Mouse (Mus musculus) embryo, embryonic 11.5 days (tissue): Measurements from ENCODE around the gene Gm45521.

Experiments
- DNase-seq: peaks from one replicate; pipeline ENCODE4 v3.0.0-alpha.2; 2012; ENCODE audit warnings: low read depth, low spot score

Gene Gm45521

GRCm38 (mm10) chr14:7957049-7957448 is at the start of gene Gm45521:
Gene Gm45521 (plus strand): TSS chr14:7957288.
- DNase-seq = no peak

- DNase-seq = no peak
Observed at GRCm38 (mm10) chr14:7909472-7909871, 47.6 kb upstream of the Gm45521 start.

GRCm38 (mm10) chr14:7913842-7914241 is 43.2 kb upstream of the Gm45521 start:
- DNase-seq = no peak

GRCm38 (mm10) chr14:7914461-7914860 is 42.6 kb upstream of the Gm45521 start:
- no peak for DNase-seq

GRCm38 (mm10) chr14:7918150-7918991 is 38.7 kb upstream of the Gm45521 start:
- no peak for DNase-seq

- no peak for DNase-seq
Observed at GRCm38 (mm10) chr14:7919309-7919708, 37.8 kb upstream of the Gm45521 start.

- DNase-seq = no peak
Observed at GRCm38 (mm10) chr14:7919921-7920320, 37.2 kb upstream of the Gm45521 start.

- no peak for DNase-seq
Observed at GRCm38 (mm10) chr14:7921459-7921858, 35.6 kb upstream of the Gm45521 start.

GRCm38 (mm10) chr14:7923635-7924034 is 33.5 kb upstream of the Gm45521 start:
- no peak for DNase-seq

GRCm38 (mm10) chr14:7928362-7928761 is 28.7 kb upstream of the Gm45521 start:
- DNase-seq = no peak

GRCm38 (mm10) chr14:7929029-7929428 is 28.1 kb upstream of the Gm45521 start:
- no peak for DNase-seq

GRCm38 (mm10) chr14:7932151-7932550 is 24.9 kb upstream of the Gm45521 start:
- no peak for DNase-seq

GRCm38 (mm10) chr14:7934166-7934565 is 22.9 kb upstream of the Gm45521 start:
- no peak for DNase-seq

- DNase-seq = peak; percentile 26
Observed at GRCm38 (mm10) chr14:7937052-7937630, 19.9 kb upstream of the Gm45521 start.

- no peak for DNase-seq
Observed at GRCm38 (mm10) chr14:7938809-7939784, 18.0 kb upstream of the Gm45521 start.

GRCm38 (mm10) chr14:7941413-7941812 is 15.7 kb upstream of the Gm45521 start:
- no peak for DNase-seq

GRCm38 (mm10) chr14:7943101-7943800 is 13.8 kb upstream of the Gm45521 start:
- DNase-seq = no peak

- no peak for DNase-seq
Observed at GRCm38 (mm10) chr14:7943801-7944135, 13.3 kb upstream of the Gm45521 start.

- DNase-seq = no peak
Observed at GRCm38 (mm10) chr14:7944349-7945039, 12.6 kb upstream of the Gm45521 start.

GRCm38 (mm10) chr14:7945261-7945660 is 11.8 kb upstream of the Gm45521 start:
- DNase-seq = no peak

- DNase-seq = no peak
Observed at GRCm38 (mm10) chr14:7951234-7951633, 5.9 kb upstream of the Gm45521 start.
